Mouse (Mus musculus) heart, postnatal 10 days (tissue): ENCODE results near the gene Chka. TPM values are rescaled to one million over a fixed set of nuclear protein-coding genes. Genes with fewer than 3 reads are reported as not detected.
A peak's percentile ranks its signal among the peaks of the same experiment; 100 is the strongest.

ENCODE experiments used
- DNase-seq, 2 experiments: peaks; one replicate each; pipeline ENCODE4 v3.0.0; 2021
- intact Hi-C: fragments of 180-260 bp; cut with DNase I; formaldehyde crosslinking; loops from one replicate; pipeline ENCODE4 v1.15.1; 2025
- total RNA-seq, 2 experiments: library from RNA; stranded (reverse); gene quantifications; 2 replicates each; pipeline ENCODE4 v1.2.3; 2021

Gene Chka
- 10 to 100 TPM; 12.1 to 17.8 TPM for total RNA-seq

DNA sequence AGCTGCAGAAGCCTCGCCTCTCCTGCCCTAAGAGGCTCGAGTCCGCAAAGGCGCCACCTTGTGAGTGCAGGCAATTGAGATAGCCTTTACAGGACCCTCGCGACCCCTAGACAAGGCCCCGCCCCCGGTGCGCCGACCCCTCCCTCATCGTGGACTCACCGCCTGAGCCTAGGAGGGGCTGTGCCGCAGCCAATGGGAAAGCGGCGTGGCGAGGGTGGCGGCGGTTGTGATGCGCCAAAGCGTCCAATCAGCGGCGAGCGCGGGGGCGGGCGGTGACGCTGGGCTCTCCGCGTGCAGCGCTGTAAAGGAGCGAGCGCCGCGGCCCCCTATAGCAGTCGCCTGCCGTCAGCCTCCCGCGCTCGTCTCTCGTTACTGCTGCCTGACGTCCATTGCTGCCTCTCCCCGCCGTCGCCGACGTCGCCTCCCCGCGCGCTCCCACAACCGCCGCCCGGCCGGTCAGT, at the start of gene Chka:
Gene Chka, plus strand, starts transcription at position 272 of the 461 bp plus-strand sequence.
- peak; percentile 97 to 98 for DNase-seq
- intact Hi-C loops: no loop called here

DNA sequence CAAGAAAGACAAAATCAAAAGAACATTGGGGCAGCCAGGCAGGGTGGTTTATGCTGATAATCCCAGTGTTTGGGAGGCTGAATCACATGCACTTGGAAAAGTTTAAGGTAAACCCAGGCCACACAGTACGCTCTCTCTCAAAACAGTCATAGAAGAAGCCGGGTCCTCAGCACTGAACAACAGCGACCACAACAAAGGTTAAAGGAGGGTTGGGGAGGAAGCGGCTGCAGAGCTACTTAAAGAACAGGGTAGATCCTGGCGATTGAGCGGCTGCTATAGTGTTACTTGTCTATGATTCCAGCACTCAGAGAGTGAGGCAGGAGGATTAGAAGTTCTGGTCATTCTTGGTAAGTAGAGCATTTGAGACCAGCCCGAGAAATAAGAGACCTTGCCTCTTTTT, 46.0 kb upstream of the Chka start:
- intact Hi-C loops: no loop called here
- no peak for DNase-seq

DNA sequence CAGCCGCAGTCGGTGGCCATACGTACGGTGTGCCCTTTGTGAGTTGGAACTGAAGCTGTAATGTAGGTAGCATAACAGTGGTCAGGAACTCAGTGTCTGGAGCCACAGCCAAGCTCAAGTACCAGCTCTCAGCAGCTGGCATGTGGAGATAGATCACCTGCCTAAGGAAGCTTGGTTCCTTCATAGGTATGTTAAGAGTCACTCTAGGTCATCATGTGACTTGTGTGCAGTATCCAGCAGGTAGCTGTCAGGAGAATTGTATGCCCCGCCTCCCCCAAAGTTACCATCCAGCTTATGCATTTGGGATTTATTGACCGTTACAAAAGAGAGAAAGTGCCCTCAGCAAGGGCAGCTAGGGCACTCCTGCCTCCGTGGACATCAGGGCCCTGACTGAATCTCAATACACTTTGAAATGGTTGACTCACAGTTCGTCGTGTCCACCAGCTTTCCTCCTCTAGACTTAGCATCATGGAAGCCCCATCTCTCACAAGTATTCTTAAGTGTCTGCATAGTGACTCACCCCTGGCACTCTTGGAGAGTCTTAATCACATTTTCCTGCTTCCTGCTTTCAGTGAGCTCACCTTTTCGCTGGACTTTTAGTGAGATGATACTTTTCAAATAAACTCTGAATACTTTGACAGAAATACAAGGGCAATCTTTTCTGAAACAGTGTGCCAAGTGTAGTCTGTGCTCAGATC, 40.9 kb upstream of the Chka start:
- no peak for DNase-seq
- intact Hi-C loops: no loop called here

DNA sequence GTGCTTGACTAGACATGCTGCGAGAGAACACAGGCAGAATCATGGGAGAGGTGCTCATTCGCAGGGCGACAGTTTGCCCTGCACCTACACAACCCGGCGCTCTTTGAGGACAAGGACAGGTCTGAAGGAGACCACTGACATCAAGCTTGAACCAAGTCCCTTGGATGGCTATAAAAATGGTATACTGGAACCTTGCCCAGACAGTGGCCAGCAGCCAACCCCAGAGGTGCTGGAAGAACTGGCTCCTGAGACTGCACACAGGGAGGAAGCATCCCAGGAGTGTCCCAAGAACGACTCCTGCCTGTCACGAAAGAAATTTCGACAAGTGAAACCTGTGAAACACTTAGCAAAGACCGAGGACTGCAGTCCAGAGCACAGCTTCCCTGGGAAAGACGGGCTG, 37.1 kb upstream of the Chka start:
- peak; percentile 64 to 73 for DNase-seq
- intact Hi-C loops: no loop called here

DNA sequence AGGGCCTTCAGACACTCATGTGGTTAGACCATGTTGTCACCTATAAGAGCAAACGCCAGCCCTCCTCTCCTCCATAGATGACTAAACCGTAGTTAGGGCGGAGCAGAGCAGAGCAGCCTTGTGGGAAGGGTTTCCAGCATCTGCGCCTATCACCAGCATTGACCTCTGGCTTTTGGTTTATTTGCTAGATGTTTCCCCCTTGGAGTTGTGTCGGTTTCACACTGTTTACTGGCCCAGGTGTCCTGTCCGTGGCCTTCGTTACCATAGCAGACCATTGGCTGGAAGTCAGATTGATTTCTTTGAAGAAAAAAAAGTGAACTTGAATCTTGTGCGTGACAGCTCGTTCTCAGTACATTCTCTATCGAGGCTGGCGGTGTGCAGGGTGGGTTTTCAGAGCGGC, 35.7 kb upstream of the Chka start:
- DNase-seq: no peak
- intact Hi-C loops: no loop called here

DNA sequence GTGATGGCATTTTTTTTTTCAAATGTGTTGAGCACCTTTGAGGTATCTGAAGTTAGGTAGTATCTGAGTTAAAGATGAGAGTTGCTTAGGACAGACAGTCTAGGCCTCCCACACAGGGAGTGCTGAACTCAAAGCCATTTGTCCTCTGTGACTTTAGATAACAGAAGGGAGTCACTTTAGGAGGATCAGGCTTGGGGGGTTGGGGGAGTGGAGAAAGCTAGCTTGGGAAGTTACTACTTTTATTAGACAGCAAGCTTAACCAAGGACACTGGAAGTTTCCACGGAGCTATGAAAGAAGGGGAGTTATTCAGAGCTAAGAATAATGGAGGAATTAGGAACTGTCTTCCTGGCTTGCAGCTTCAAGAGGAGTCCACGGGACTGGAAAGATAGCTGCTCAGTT, 32.5 kb upstream of the Chka start:
- intact Hi-C loops: no loop called here
- DNase-seq: no peak

DNA sequence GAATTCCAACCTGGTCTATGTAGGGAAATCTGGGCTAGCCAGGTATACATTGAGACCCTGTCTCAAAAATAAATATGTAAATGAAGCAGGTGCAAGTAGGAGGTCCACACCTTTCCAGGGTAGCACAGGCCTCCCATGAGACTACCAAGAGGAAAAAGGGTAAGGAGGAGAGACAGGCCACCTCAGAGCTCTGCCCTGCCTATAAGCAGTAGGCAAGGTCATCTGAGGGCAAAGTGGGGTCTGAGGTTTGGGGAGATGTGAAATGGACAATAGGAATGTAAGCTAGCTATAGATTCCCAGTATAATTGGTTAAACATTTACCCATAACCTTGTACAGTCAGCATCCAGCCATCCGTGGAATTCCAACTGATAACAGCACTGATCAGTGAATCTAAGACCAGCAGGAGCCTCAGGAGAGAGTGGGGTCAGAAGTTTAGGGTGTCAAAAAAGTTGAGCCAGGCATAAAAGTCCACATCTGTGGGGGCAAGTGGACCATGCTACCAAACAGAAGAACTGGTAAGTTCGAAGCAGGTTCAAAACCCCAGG, 31.6 kb upstream of the Chka start:
- intact Hi-C loops: no loop called here
- no peak for DNase-seq

DNA sequence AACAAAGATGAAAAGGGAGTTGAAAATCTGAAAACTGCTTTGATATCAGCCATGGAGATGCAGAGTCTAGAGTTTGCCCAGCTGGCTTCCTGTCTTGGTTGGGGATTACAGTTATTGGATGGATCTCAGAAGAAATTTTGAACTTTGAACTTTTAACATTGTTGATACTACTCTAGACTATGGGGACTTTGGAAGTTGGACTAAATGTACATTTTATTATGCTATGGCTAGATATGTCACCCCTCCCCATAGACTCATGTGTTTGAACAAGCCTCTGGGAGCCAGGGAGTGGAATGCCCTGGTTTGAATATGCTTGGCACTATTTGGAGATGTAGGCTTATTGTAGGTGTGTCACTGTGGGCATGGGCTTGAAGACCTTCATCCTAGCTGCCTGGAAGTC, 26.5 kb upstream of the Chka start:
- intact Hi-C loops: no loop called here

DNA sequence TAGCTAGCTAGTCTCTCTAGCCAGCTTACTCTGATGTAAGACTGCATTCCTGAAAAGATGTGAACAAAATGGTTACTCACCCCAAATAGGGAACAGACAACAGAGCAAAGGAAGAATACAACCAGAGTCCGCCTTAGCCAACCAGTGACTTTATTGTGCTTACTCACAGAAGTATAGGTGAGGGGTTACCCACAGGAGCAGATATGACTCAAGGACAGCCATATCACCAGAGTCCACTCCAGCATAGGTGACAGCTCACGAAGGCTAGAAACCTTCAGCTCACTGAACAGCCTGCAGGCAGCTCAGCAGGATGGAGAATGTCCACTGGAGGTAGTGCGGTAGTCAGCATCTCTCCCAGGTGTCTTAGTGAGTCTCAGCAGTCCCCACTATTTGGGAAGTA, 21.7 kb upstream of the Chka start:
- no peak for DNase-seq
- intact Hi-C loops: no loop called here

More for the DNA sequence above, 26.5 kb upstream of the Chka start:
- no peak for DNase-seq

DNA sequence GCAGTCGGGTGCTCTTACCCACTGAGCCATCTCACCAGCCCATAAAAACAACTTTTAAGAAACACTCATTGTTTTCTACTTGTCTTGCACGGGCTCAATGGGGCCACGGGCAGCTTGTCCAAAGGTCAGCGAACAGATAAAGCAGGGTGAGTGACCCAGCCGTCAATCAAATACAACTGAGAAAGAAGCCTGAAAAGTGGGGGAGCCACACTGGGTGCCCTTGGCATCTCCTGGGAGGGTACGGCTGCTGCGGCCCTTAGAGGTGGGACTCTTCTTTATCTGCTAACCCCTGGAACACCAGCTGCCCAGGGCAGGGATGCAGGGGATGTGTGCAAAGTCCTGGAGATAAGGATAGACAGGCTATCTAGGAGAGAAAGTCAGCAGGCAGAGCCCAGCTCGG, 19.9 kb upstream of the Chka start:
- DNase-seq: no peak
- intact Hi-C loops: no loop called here

DNA sequence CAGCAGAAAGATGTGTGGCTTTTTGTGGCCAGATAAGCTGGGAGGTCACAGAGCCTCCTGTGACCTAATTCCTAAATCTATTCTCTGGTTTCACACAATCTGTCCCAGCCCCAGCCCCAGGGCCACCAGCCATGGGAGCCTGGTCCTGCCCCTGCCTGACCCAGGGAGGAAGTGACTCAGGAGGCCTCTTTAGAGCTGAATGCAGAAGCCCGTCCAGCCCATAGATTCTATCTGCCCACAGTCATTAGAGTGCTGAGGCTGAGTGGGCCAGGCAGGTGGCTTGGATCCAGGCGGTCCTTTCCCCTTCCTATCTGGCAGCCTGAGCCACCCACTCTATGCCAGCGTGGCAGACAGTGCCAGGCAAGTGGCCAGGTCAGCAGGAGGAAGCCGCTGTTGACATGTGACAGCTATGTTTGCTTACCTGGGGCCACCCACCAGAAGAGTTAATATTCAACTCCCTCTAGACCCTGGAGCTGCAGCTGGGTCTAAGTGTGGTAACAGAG, 18.7 kb upstream of the Chka start:
- intact Hi-C loops: no loop called here
- DNase-seq: peak; percentile 80 to 81

DNA sequence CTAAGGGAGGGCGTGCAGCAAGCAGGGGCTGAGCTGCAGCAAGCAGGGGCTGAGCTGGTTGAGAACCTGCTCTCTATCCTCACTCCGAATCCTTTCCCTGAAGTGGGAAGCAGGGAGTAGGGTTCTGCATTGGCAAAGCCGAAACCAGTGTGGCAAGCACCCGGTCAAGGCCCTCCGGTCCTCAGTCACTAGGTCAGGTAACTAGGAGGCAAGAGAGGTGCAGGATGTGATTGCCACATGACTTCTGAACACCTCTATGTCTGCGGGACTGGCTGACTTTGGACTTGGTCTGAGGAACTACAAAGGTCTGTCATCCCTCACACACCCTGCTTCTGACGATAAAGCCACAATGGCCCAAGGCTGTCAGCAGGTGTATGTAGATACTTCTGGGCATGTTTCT, 17.3 kb upstream of the Chka start:
- intact Hi-C loops: no loop called here
- no peak for DNase-seq

DNA sequence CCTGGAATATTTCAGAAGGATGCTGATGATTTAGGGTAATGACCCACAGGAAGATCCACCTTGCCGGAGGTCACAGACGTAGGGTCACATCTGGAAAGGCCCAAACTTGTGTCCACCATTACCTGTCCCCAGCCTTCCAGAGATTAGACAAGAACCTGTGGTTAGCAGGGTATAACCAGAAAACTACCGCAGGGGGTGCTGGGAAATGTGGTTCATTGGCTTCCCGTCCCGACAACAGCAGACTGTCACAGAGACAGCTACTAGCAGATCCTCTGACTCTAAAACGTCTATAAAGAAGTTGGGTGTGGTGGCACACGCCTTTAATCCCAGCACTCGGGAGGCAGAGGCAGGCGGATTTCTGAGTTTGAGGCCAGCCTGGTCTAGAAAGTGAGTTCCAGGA, 14.8 kb upstream of the Chka start:
- no peak for DNase-seq
- intact Hi-C loops: no loop called here

DNA sequence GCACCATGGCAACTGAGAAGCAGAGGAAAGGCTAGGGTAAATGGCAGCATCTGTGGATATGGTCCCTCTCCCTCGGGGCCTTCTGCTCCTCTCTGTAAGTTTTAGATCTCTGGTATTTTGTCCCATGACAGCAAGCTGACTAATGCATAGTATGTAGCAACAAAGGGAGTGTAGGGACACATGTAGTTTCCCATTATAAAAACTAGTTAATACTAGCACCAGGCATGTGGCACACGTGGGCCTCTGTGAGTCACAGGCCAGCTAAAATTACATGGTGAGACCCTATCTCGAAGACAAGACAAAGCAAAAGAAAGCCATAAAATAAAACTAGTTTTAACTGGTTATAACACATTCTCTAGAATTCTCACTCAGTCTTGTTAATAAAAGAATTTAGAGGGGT, 12.6 kb upstream of the Chka start:
- DNase-seq: no peak
- intact Hi-C loops: no loop called here

DNA sequence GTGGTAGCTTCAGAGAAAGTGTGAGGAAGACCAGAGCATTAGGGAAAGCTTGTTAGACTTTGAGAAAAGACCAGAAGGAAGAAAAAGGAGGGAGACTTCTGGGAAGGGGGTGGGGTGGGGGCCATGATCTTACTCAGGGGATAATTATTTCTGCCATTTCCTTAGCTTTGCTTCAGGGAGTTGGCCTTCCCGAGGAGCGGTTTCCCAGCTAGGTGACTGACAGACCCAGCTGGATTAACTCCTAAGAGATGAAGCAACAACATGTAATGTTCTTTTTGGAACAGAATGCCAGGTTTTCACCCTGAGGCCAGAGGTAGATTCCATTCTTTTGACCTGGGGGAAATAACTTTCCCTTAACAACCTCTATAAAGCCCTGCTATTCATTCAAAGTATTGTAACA, 11.9 kb upstream of the Chka start:
- DNase-seq: no peak
- intact Hi-C loops: no loop called here

DNA sequence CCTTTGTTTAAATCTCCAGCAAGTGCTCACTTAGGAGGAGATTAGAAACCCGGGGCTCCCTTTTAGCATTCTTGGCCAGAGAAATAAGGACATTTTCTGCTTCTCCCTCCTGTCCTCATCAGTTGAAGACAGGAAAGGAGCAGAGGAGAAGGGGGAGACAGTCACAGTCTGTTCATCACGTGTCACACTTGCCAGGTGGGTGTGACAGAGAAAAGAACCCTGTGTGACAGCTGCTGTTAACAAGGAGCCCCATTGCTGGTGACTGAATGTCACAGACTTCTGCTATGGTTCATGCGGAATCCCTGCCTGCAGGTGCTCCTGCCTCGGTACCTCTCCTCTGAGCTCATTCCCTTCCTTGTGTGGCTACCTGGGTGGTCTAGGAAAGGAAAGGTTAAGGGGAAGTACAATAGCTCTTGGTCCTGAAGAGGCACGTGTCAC, 11.3 kb upstream of the Chka start:
- DNase-seq: no peak
- intact Hi-C loops: no loop called here

DNA sequence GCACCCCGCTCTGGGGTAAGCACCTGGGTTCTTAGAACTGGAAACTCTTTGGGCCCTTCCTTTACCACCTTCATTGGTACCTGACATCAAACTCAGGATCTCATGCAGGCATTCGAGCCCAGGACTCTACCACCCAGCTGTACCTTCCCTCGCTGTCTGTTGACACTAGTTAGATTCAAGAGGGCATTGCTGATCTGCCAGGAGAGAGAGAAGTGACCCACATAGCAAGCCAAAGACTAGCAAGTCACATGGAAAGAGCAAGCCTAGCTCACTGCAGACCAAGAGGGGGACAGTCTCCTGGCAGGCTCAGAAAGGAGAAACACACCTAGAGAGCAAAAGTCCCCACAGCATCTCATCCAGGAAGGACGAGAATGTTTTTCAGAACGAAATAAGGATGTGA, 10.9 kb upstream of the Chka start:
- intact Hi-C loops: no loop called here
- DNase-seq: no peak

DNA sequence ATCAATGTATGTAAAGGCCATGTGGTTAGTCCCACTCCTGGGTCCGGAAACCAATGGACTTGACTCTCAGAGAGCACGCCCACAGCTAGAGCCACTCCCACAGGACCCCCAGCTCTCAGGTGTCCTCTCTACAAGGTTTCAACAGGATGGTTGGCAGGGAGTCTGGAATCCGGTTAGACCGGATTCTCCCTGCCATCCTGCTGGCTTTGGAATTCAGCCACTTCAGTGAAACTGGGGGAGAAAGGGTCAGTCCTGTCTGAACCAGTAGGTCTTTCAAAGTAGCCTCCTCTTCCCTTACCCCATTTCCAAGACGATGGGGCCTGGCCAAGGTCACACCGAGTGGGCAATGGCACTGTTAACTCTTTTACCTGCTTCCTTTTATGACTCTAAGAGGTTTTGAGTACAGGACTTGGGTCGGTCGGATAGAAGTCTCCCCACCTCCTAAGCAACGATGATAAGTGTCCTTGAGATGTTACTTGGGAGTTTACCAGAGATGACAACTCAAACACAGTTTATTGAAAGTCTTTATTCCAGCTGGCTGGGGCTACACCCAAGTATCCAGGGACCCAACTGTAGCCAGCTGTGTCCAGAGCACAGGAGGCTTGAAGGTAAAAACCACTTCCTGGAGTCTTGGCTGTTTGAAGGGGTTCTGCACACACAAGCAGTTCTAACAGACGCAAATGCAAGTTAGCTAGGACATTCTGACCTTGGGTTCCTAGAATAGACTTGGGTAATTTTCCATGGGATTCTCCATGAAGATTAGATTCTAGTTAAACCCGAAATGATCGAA, 9.0 kb upstream of the Chka start:
- intact Hi-C loops: no loop called here
- DNase-seq: no peak

DNA sequence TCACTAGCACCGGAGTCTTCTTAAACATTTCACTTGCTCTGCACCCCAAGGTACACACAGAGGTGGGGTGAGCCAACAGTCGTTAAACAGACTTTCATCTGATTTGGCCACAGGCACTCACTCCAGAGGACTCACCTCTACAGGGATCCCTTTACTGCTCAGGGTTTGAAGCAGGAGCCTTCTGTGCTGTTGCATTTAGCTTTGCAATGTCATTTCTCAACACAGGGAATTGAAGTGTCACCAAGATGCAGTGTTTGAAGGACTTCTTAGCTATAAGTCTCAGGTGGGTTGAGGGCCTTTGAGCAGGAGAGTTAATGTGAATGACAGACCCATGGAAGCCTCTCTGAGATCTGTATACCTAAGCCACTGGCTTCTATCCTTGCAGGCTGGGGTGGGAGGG, 7.9 kb upstream of the Chka start:
- intact Hi-C loops: no loop called here

DNA sequence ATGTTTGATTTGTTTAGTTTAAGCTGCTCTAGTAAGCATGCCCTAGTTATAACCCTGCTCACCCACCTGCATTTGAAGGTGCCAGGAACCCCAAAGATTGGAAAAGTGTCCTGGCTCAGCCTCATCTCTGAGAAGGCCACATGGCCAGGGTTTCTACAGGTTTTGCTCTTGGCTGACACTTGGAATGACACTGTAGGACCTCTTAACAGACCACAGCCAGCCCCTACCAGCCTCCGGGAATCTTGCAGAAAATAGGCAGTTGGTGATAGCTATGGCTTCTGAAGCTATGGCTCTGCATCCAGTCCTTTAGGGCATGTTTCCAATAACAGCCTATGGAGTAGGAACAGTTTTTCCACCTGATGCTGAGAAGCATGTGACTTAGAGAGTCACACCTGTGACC, 6.7 kb upstream of the Chka start:
- intact Hi-C loops: no loop called here
- DNase-seq: no peak

More for the DNA sequence above, 7.9 kb upstream of the Chka start:
- no peak for DNase-seq

DNA sequence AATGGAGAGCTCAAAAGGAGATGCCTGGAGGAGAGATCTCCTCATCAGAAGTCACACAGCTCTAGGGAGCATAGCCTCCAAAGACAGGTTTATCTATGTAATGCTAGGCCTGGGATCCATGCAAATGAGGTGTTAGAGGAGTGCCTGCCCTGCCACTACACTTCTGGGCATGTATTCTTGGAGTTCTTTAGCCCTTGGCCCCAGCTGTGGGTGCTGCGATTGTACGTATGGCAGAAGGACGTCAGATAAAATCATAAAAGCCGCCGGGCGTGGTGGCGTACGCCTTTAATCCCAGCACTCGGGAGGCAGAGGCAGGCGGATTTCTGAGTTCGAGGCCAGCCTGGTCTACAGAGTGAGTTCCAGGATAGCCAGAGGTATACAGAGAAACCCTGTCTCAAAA, 6.2 kb upstream of the Chka start:
- intact Hi-C loops: no loop called here
- no peak for DNase-seq
